Mouse (Mus musculus) heart, embryonic 16.5 days (tissue): ENCODE measurements around the gene Ube2r2. TPM values are rescaled to one million over a fixed set of nuclear protein-coding genes. Genes with fewer than 3 reads are reported as not detected.
A peak's percentile ranks its signal among the peaks of the same experiment; 100 is the strongest.

Source experiments
- ATAC-seq: fragments of 200-750 bp; cut with Nextera tagmentation; replicated peaks from 2 replicates; pipeline ENCODE4 v1.8.0; 2017; ENCODE audit warnings: moderate number of reproducible peaks; ENCODE audit not compliant: insufficient read depth, low FRiP score; ENCODE audit errors: extremely low read depth
- H3K27ac ChIP-seq: fragments of 300-500 bp; sonication (generic); 2 replicates; pipeline ENCODE4 v1.5.1; 2014; ENCODE audit warnings: mild to moderate bottlenecking, low read length, control low read depth, moderate library complexity
- H3K27me3 ChIP-seq: fragments of 300-500 bp; sonication (generic); 2 replicates; pipeline ENCODE4 v1.6.1; 2014; ENCODE audit warnings: low read length, mixed read lengths; ENCODE audit not compliant: control insufficient read depth, insufficient read depth
- H3K36me3 ChIP-seq: fragments of 300-500 bp; sonication (generic); 2 replicates; pipeline ENCODE4 v1.6.1; 2014; ENCODE audit not compliant: control insufficient read depth, insufficient read depth
- H3K4me1 ChIP-seq: fragments of 300-500 bp; sonication (generic); 2 replicates; pipeline ENCODE4 v1.6.1; 2014; ENCODE audit warnings: low read length, mixed read lengths; ENCODE audit not compliant: control insufficient read depth, insufficient read depth
- H3K4me2 ChIP-seq: fragments of 300-500 bp; sonication (generic); 2 replicates; pipeline ENCODE4 v1.6.1; 2014; ENCODE audit warnings: low read depth, mild to moderate bottlenecking, control low read depth, low read length
- H3K4me3 ChIP-seq: fragments of 300-500 bp; sonication (generic); 2 replicates; pipeline ENCODE4 v1.5.1; 2014; ENCODE audit warnings: mild to moderate bottlenecking, control low read depth, low read length
- H3K9ac ChIP-seq: fragments of 300-500 bp; sonication (generic); 2 replicates; pipeline ENCODE4 v1.6.1; 2014; ENCODE audit warnings: low read length, control low read depth
- H3K9me3 ChIP-seq: fragments of 300-500 bp; sonication (generic); replicated peaks from 2 replicates; pipeline ENCODE4 v1.6.1; 2016; ENCODE audit warnings: low read length; ENCODE audit not compliant: control insufficient read depth
- WGBS: fragments of 180-500 bp; shearing (Covaris S2); extraction: QIAGEN DNeasy Blood & Tissue Kit; methylation state at CpG from one replicate; pipeline ENCODE4 v1.1.7; 2014; 5-methylcytosine and 5-hydroxymethylcytosine counted together
- polyA plus RNA-seq: library from polyadenylated mRNA; unstranded; fragments of >200 nt; fragmentation: Nextera tagmentation; extraction: Ambion mirVana; gene quantifications from 2 replicates; pipeline ENCODE4 v1.2.1, GENCODE M21; 2015

Ube2r2 gene
- polyA plus RNA-seq, 1 experiment from 2014 or later: 69.7 TPM

- no peaks in the 10 kb centered on the region for H3K9me3 ChIP-seq
- ATAC-seq: 0 out of 2 replicates have a peak, but pooled peaks have one; percentile 28
- 81% methylated on average over 3 of the region's 3 CpGs for WGBS
- no peak overlapping the region for H3K9ac ChIP-seq
- no peaks in the 10 kb centered on the region for H3K36me3 ChIP-seq
- H3K4me3 ChIP-seq: no peak overlapping the region
- no peak overlapping the region for H3K27ac ChIP-seq
- H3K4me2 ChIP-seq: no peak overlapping the region
- no peaks in the 10 kb centered on the region for H3K27me3 ChIP-seq
- H3K4me1 ChIP-seq: peaks cover 10% of the 10 kb centered on the region
Measured at GRCm38 (mm10) chr4:41153146-41153545, 17.6 kb downstream of the Ube2r2 start.

GRCm38 (mm10) chr4:41156961-41157360 is 21.4 kb downstream of the Ube2r2 start:
- no peak for ATAC-seq
- no peak overlapping the region for H3K4me2 ChIP-seq
- peaks cover 11% of the 10 kb centered on the region for H3K4me1 ChIP-seq
- no peak overlapping the region for H3K9ac ChIP-seq
- H3K4me3 ChIP-seq: no peak overlapping the region
- no peaks in the 10 kb centered on the region for H3K27me3 ChIP-seq
- no peak overlapping the region for H3K27ac ChIP-seq
- H3K36me3 ChIP-seq: no peaks in the 10 kb centered on the region
- no peaks in the 10 kb centered on the region for H3K9me3 ChIP-seq
- 77% methylated on average over 9 of the region's 9 CpGs for WGBS

DNA sequence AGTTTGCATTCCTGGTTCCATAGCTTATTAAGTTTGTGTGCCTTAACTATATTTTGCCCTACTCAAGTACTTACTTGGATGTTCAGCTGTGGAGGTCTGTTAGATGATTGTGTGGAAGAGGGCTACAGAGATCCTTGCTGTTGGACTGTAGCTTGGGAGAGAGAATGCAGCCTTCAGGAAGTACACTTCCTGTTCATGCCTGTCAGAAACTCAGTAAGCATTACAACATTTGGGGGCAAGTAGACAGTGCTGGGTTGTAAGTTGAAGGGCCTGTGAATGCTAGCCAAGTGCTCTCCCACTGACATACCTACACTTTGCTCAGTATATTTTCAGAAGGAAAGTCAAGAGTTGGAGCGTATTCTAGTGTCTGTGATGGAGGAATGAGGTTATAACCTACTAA is 22.7 kb downstream of the Ube2r2 start:
- peaks cover 11% of the 10 kb centered on the region for H3K4me1 ChIP-seq
- WGBS: 86% methylated on average over 1 of the region's 1 CpGs
- H3K4me3 ChIP-seq: no peak overlapping the region
- ATAC-seq: no peak
- H3K9me3 ChIP-seq: no peaks in the 10 kb centered on the region
- H3K27me3 ChIP-seq: no peaks in the 10 kb centered on the region
- no peak overlapping the region for H3K4me2 ChIP-seq
- no peak overlapping the region for H3K9ac ChIP-seq
- no peak overlapping the region for H3K27ac ChIP-seq
- H3K36me3 ChIP-seq: no peaks in the 10 kb centered on the region

DNA sequence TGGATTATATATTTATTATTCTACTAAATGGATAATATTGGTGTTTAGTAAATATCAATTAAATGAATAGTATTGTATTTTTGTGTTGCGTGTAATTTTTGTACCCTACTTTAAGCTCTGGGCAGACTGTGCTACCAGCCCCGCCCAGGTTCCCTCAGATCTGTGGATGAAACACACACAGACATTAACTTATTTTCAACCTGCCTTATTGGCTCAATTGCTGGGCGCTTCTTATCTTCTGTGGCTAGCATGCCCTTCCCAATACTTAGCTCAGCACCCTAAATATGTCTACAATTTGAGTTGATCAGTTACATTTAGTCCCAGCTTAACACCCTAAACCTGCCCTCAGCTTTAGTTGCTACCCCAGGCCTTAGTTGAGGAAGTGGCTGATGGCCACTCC is 25.7 kb downstream of the Ube2r2 start:
- no peak overlapping the region for H3K27ac ChIP-seq
- no peak for ATAC-seq
- H3K4me2 ChIP-seq: no peak overlapping the region
- WGBS: 92% methylated on average over 3 of the region's 3 CpGs
- no peaks in the 10 kb centered on the region for H3K36me3 ChIP-seq
- H3K9me3 ChIP-seq: no peaks in the 10 kb centered on the region
- no peaks in the 10 kb centered on the region for H3K27me3 ChIP-seq
- H3K9ac ChIP-seq: no peak overlapping the region
- no peak overlapping the region for H3K4me3 ChIP-seq
- H3K4me1 ChIP-seq: peaks cover 15% of the 10 kb centered on the region

DNA sequence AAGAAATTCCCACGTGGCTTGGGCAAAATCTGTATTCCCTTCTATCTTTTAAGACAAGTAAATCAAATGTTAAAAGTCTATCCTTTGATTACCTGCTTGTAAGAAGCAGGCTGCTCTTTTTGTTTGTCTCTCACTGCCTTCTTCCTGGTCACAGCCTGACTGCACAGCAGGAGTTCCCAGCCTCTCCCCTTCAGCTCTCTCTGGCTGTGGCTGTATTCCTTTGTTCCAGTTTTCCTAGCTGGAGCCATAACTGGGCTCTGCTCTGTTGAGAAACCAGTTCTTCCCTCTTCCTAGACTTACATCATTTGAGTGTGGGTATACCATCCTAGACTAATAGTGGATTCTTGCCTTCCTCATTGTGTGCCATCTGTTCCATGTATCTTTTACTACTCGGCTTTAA is 29.4 kb downstream of the Ube2r2 start:
- peaks cover 4% of the 10 kb centered on the region for H3K36me3 ChIP-seq
- H3K4me1 ChIP-seq: peaks cover 5% of the 10 kb centered on the region
- H3K4me2 ChIP-seq: no peak overlapping the region
- no peak overlapping the region for H3K4me3 ChIP-seq
- H3K9me3 ChIP-seq: no peaks in the 10 kb centered on the region
- whole genome bisulfite sequencing: 38% methylated on average over 2 of the region's 2 CpGs
- no peak overlapping the region for H3K9ac ChIP-seq
- no peak for ATAC-seq
- H3K27me3 ChIP-seq: no peaks in the 10 kb centered on the region
- H3K27ac ChIP-seq: no peak overlapping the region

GRCm38 (mm10) chr4:41165693-41166475 is 30.3 kb downstream of the Ube2r2 start:
- Histone ChIP-seq H3K27me3 (no peaks in the 10 kb centered on the region), H3K9ac (no peak overlapping the region), H3K9me3 (no peaks in the 10 kb centered on the region), H3K4me1 (peaks cover 5% of the 10 kb centered on the region), H3K36me3 (peaks cover 5% of the 10 kb centered on the region), H3K4me2 (no peak overlapping the region), H3K27ac (no peak overlapping the region), H3K4me3 (no peak overlapping the region)
- 58% methylated on average over 6 of the region's 6 CpGs for WGBS
- no peak for ATAC-seq

DNA sequence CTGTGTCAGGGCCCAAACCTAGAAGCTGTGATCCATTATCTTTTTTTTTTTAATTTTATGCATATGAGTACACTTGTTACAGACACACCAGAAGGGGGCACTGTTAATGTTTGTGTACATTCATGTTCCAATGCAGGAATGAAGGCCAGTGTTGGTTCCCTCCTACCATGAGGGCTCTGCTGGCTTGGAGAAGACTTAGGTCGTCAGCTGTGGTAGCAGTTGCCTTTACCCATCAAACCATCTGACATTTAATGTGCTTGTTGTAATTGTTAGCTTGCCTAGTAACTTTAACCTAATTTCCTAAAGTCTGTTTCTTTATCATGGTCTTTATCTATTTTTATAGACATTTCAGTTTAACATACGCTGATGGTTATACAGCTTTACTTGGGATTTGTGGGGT is 35.4 kb downstream of the Ube2r2 start:
- H3K27ac ChIP-seq: no peak overlapping the region
- no peaks in the 10 kb centered on the region for H3K27me3 ChIP-seq
- no peak overlapping the region for H3K4me2 ChIP-seq
- no peak overlapping the region for H3K9ac ChIP-seq
- no peak overlapping the region for H3K4me3 ChIP-seq
- peaks cover 8% of the 10 kb centered on the region for H3K36me3 ChIP-seq
- no peaks in the 10 kb centered on the region for H3K9me3 ChIP-seq
- H3K4me1 ChIP-seq: no peaks in the 10 kb centered on the region
- ATAC-seq: no peak
- WGBS: 84% methylated on average over 2 of the region's 2 CpGs

- WGBS: 79% methylated on average over 2 of the region's 2 CpGs
- no peaks in the 10 kb centered on the region for H3K4me1 ChIP-seq
- ATAC-seq: no peak
- H3K27me3 ChIP-seq: no peaks in the 10 kb centered on the region
- no peak overlapping the region for H3K4me2 ChIP-seq
- no peak overlapping the region for H3K9ac ChIP-seq
- no peak overlapping the region for H3K4me3 ChIP-seq
- no peak overlapping the region for H3K27ac ChIP-seq
- peaks cover 16% of the 10 kb centered on the region for H3K36me3 ChIP-seq
- H3K9me3 ChIP-seq: no peaks in the 10 kb centered on the region
Measured at GRCm38 (mm10) chr4:41174631-41175030, 39.1 kb downstream of the Ube2r2 start.

DNA sequence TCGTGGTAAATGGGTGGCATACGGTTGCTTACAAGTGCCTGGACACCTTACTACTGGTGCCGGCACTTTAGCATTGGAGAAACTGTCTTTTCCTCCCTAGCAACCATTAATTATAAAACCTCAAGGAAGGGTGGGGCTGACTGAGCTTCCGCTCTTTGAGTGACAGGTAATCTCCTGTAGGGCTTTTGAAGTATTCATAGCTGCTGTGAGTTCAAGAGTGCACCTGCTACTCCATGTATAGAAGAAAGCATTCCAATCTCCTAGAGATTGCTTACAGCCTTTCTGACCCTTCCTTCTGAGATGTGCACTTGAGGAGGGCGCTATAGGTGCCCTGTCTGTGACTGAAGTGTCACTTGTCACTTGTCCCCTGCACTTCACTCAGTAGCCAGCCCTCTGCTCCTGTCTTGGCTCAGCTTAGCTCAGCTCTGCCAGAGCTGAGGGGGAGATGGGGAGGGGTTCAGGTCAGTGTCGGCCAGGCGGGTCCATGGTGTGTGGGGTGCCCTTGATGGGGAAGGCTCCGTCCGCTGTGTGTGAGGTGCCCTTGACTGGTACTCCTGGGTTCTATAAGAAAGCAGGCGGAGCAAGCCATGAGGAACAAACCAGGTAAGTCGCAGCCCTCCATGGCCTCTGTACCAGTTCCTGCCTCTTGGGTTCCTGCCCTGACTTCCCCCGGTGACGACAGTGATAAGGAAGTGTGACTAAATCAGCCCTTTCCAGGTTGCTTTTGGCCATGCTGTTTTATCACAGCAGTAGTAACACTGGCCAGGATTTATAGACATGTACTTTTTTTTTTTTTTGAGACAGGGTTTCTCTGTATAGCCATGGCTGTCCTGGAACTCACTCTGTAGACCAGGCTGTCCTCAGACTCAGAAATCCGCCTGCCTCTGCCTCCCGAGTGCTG is 44.5 kb downstream of the Ube2r2 start:
- H3K9ac ChIP-seq: no peak overlapping the region
- H3K4me1 ChIP-seq: no peaks in the 10 kb centered on the region
- no peaks in the 10 kb centered on the region for H3K27me3 ChIP-seq
- no peak overlapping the region for H3K27ac ChIP-seq
- no peaks in the 10 kb centered on the region for H3K9me3 ChIP-seq
- no peak for ATAC-seq
- no peak overlapping the region for H3K4me3 ChIP-seq
- no peak overlapping the region for H3K4me2 ChIP-seq
- WGBS: 73% methylated on average over 15 of the region's 15 CpGs
- H3K36me3 ChIP-seq: peaks cover 19% of the 10 kb centered on the region
